Mouse (Mus musculus) ovary, postnatal 36 days (tissue): ENCODE data around the gene Cnpy3.
"Not testable (repeated sequence)": the region's sequence is repeated elsewhere in the genome, so short reads cannot be mapped to it uniquely, and the experiment has no call there.

Experiments used
- DNase-seq: peaks from one replicate; pipeline ENCODE4 v3.0.0; 2022; ENCODE audit warnings: low spot score, mixed read lengths

Gene Cnpy3

GRCm38 (mm10) chr17:46751794-46752556 lies at the start of gene Cnpy3:
Gene Cnpy3, minus strand, starts transcription at chr17:46752214.
- peak; percentile 96 for DNase-seq

DNA sequence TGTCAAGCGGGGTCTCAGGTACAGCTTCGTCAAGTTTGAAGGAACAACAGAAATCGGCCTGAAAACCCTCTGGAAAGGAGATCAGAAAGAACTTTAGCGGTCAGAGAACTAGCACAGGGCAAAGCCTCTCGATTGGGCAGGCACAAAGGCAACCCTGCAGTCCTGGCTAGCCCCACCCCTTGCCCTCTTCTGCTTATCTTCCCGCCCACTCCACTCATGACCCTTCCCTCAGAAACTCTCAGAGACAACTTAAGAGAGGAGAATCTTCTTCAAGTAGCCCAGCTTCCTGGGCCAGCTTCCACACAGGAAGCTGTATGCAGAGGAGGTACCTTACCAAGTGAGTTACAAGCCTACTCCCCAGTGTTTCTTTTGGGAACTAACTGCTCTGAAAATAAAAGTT lies 49.7 kb upstream of the Cnpy3 start:
- DNase-seq: no peak

GRCm38 (mm10) chr17:46799680-46800079 lies 47.7 kb upstream of the Cnpy3 start:
- DNase-seq: no peak

GRCm38 (mm10) chr17:46797386-46797785 lies 45.4 kb upstream of the Cnpy3 start:
- no peak for DNase-seq

GRCm38 (mm10) chr17:46796743-46797142 lies 44.7 kb upstream of the Cnpy3 start:
- no peak for DNase-seq

GRCm38 (mm10) chr17:46792963-46793362 lies 40.9 kb upstream of the Cnpy3 start:
- no peak for DNase-seq

DNA sequence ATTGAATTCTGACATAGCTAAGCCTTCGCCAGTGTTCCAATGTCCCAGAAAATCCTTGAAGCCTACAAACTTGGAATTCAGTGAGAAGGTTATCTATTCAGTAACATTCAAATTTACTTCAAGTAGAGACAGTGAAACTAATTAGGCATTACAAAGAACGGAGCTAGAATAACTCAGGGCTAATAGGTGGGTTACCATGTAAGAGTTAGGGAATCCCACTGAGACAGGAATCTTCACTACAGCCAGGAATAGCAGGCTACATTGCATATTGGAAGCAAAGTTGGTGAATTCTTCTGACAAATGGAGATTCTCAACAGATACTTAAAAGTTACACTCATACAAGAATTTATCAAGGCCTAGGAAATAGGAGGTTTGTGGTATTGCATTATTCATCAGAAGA lies 36.0 kb upstream of the Cnpy3 start:
- not testable (repeated sequence) for DNase-seq

GRCm38 (mm10) chr17:46786952-46787351 lies 34.9 kb upstream of the Cnpy3 start:
- DNase-seq: no peak

GRCm38 (mm10) chr17:46783222-46783565 lies 31.2 kb upstream of the Cnpy3 start:
- DNase-seq: no peak

DNA sequence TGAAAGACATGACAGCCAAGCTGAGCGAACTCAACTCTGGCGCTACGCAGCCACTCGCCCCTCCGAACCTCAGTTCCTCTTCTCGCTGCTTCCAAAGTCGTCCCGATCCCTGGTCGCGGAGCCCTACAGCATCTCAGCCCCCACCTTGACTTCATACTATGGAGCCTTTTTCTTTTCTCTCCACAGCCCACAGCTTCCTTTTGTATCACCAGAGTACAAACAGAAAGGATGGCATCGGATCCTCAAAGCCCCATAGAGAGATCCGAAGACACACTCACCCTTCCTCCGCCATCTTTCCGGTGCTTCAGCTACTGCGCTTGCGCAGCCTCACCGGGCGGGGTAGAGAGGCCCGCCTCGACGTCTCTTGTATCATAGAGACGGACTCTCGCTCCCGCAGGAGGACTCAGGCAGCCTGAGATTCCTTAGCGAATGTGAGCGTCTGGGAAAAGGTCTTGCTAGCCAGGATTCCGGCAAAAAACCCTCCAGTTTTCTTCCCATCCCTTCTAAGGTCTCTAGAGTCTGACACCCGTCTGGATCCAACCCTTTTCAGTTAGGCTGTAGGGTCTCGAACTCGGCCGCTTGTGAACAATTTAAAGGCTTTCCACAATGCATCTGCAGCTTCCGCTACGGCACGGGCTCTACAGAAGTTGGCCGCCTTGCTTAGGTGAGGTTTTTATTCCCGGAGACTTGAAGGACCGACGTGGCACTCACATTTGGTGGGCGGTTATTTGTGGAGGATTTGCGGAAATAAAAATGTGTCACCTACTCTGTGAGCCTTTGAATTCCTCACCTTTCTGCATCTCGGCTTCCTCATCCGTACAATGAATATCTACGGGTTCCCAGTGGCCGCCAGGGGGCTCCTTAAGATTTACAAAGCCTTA lies 30.6 kb upstream of the Cnpy3 start, which contains the start of gene Rpl7l1:
Gene Rpl7l1, minus strand, starts transcription at position 332 of the 881 bp plus-strand sequence.
- DNase-seq: peak; percentile 91

DNA sequence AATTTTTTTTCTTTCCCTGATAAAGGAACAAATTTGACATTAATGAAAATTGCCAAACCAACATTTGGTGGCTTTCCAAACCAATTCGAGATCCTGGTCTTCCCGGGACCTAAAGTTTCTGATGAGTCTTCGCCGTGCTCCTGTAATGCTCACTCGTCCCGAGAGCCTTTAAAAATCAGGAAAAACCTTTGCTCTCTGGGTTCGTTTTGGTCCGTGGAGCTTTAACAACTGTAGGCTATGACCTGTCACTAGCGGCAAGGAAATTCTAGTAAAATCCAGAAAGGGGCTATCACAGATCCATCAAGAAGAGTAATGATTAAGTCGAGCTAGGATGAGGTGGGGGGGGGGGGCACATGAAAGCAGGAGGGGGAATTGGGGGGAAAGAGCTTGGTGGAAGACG lies 29.9 kb upstream of the Cnpy3 start:
- DNase-seq: no peak

- DNase-seq: no peak
Measured at GRCm38 (mm10) chr17:46776087-46776486, 24.1 kb upstream of the Cnpy3 start.

GRCm38 (mm10) chr17:46775070-46775469 lies 23.1 kb upstream of the Cnpy3 start:
- DNase-seq: no peak

GRCm38 (mm10) chr17:46774131-46774472 lies 22.1 kb upstream of the Cnpy3 start:
- no peak for DNase-seq

DNA sequence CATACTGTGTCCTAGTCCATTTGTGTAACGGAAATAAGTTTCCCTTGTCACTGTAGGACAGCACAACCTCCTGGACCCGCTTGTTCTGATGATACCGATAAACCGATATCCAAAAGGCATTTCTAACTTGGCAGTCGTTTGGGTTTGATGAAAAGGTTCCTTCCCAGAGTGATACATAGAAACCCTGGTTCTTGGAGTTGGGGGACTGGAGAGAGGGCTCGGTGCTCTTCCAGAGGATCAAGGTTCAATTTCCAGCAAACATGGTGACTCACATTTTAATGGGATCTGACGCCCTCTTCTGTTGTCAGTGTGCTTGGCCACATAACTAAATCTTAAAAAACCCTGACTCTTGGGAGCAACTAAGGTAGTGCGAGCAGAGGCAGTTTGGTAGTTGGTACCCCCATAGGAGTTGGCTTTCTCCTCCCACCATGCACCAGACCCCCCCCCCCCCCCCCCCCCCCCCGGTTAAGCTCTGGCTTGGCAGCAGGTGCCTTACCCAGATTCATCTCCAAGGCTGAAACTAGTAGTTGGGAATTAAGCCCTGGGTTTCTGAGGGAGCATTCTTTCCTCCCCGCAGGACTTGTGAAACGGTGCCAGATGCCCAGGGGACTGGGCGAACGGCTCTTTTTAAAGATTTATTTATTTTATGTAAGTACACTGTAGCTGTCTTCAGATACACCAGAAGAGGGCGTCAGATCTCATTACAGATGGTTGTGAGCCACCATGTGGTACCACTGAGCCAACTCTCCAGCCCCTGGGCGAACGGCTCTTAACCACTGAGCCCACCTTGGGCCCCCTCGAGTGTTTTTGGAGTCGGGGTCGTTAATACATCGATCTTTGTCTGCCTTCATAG lies 21.5 kb upstream of the Cnpy3 start:
- no peak for DNase-seq

DNA sequence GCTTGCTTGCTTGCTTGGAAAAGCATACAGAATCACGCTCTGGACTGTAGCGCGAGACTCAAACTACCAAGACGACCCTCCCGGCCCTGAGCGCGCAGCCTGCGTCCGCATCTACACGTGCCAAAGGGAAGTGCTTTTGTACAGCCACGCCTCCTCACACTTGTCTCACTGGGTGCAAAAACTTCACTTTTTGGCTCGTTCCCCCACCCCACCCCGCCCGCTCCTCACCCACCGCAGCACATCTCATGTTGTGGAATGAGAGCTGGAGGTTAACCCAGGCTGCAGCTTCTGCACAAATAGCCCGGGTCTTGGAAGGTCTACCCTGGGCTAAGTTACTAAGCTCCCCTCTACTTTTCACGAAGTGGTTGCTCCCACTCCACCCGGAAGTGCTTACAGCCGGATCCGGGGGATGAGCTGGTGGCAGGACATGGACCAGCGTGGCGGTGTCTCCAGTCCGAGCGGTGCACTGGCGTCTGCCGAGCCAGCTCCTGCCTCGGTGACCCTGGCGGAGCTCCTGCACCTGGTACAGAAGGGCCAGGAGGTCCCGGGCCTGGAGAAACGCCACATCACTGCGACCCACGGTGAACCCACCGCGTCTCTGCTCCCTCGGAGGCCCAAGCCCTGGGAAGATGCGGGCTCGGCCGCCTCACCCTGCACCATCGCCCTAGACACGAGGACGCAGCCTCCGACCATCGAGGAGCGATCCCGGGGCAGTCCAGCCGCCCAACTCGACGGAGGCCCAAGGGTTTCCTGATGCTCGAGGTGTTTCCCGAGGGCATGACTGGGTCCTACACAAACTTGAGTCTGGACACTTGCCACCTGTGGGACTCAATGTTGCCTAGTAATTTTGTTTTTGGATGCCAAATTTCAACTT lies 20.6 kb upstream of the Cnpy3 start, which contains the start of gene 2310039H08Rik:
Gene 2310039H08Rik, plus strand, starts transcription at position 232 of the 874 bp plus-strand sequence.
- DNase-seq: peak; percentile 81

- no peak for DNase-seq
Measured at GRCm38 (mm10) chr17:46772038-46772403, 20.0 kb upstream of the Cnpy3 start.

DNA sequence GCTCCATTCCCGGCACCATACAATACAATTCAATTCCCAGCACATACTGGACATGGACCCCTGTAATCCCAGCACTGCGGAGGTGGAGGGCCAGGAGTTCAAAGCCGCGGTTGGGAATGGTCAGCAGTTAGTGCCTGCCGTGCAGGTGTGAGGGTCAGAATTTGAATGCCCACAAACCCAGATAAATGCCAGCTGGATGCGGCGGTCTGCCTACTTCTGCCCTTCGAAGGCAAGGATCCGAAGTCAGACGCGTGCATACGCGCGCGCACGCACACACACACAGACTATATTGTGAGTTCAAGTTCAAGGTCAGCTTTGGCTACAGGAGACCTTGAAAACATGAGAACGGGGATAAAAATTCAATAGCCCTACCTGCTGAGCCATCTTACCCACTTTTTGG lies 19.6 kb upstream of the Cnpy3 start:
- no peak for DNase-seq

GRCm38 (mm10) chr17:46771025-46771424 lies 19.0 kb upstream of the Cnpy3 start:
- no peak for DNase-seq

DNA sequence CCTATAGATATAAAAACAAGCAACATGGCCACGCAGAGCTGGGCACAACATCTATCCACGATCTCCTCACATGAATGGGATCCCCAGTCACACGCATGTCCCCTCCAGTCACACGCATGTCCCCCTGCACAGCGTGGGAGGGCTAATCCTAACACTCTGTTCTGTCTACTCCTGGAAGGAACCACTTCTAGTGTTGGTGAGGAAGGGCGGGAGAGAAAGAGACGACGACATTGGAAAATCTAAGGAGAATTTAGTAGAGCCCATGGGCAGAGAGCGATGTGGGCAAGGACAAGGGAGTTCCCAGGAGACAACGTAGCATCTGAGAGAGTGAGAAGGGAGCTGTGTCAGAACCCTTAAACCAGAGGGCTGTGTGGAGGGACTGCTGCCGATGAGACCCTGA lies 18.5 kb upstream of the Cnpy3 start:
- DNase-seq: no peak

GRCm38 (mm10) chr17:46767868-46768267 lies 15.9 kb upstream of the Cnpy3 start:
- no peak for DNase-seq
